Mouse (Mus musculus) brain, adult 2 months (tissue): ENCODE results near the gene Usb1.

Experiments used
- DNase-seq: peaks from one replicate; pipeline ENCODE4 v3.0.0; 2011; ENCODE audit warnings: low read depth, low spot score

Gene Usb1

GRCm38 (mm10) chr8:95335706-95336105, 3.6 kb downstream of the Usb1 start:
- no peak for DNase-seq

- no peak for DNase-seq
Observed at GRCm38 (mm10) chr8:95336363-95336762, 4.3 kb downstream of the Usb1 start.

- no peak for DNase-seq
Observed at GRCm38 (mm10) chr8:95341721-95342120, 9.6 kb downstream of the Usb1 start.

GRCm38 (mm10) chr8:95344668-95345067, 12.6 kb downstream of the Usb1 start:
- no peak for DNase-seq

GRCm38 (mm10) chr8:95346643-95347545, 14.8 kb downstream of the Usb1 start:
- peak; percentile 76 for DNase-seq

GRCm38 (mm10) chr8:95348356-95348755, 16.3 kb downstream of the Usb1 start:
- peak; percentile 27 for DNase-seq

GRCm38 (mm10) chr8:95348811-95349630, 16.9 kb downstream of the Usb1 start:
- peak; percentile 89 for DNase-seq

GRCm38 (mm10) chr8:95351461-95351860, 19.4 kb downstream of the Usb1 start:
- DNase-seq = peak; percentile 65

- peak; percentile 62 for DNase-seq
Observed at GRCm38 (mm10) chr8:95352151-95352870, 20.2 kb downstream of the Usb1 start, which contains the start of gene Mmp15. Gene Mmp15 (plus strand): TSS chr8:95352268.

GRCm38 (mm10) chr8:95352871-95353866, 21.1 kb downstream of the Usb1 start:
- peak; percentile 43 for DNase-seq

- no peak for DNase-seq
Observed at GRCm38 (mm10) chr8:95354606-95355005, 22.5 kb downstream of the Usb1 start.

GRCm38 (mm10) chr8:95358550-95359411, 26.7 kb downstream of the Usb1 start:
- no peak for DNase-seq

- peak; percentile 20 for DNase-seq
Observed at GRCm38 (mm10) chr8:95360181-95361015, 28.3 kb downstream of the Usb1 start.

- DNase-seq = no peak
Observed at GRCm38 (mm10) chr8:95361016-95361341, 28.9 kb downstream of the Usb1 start.

GRCm38 (mm10) chr8:95362272-95362671, 30.2 kb downstream of the Usb1 start:
- DNase-seq = no peak

- DNase-seq = no peak
Observed at GRCm38 (mm10) chr8:95363849-95364248, 31.8 kb downstream of the Usb1 start.

- DNase-seq = no peak
Observed at GRCm38 (mm10) chr8:95369581-95370326, 37.7 kb downstream of the Usb1 start.

- no peak for DNase-seq
Observed at GRCm38 (mm10) chr8:95373389-95374002, 41.4 kb downstream of the Usb1 start.
